Mouse (Mus musculus) midbrain, embryonic 10.5 days (tissue): ENCODE measurements around the gene Rcn1. TPM values are rescaled to one million over a fixed set of nuclear protein-coding genes. Genes with fewer than 3 reads are reported as not detected.
A peak's percentile ranks its signal among the peaks of the same experiment; 100 is the strongest.

Experiments
- DNase-seq: peaks from one replicate; pipeline ENCODE4 v3.0.0-alpha.2; 2017; ENCODE audit warnings: low spot score
- H3K27ac ChIP-seq: fragments of 300-500 bp; sonication (generic); replicated peaks from 2 replicates; pipeline ENCODE4 v1.5.1; 2016; ENCODE audit warnings: mild to moderate bottlenecking
- H3K27me3 ChIP-seq: fragments of 300-500 bp; sonication (generic); 2 replicates; pipeline ENCODE4 v1.6.1; 2016; ENCODE audit warnings: low read depth, mild to moderate bottlenecking; ENCODE audit not compliant: poor library complexity, severe bottlenecking
- H3K36me3 ChIP-seq: fragments of 300-500 bp; sonication (generic); 2 replicates; pipeline ENCODE4 v1.6.1; 2016; ENCODE audit warnings: mild to moderate bottlenecking, moderate library complexity
- H3K4me1 ChIP-seq: fragments of 300-500 bp; sonication (generic); 2 replicates; pipeline ENCODE4 v1.6.1; 2016
- H3K4me3 ChIP-seq: fragments of 300-500 bp; sonication (generic); 2 replicates; pipeline ENCODE4 v1.5.1; 2016; ENCODE audit warnings: mild to moderate bottlenecking, moderate library complexity
- H3K9me3 ChIP-seq: fragments of 300-500 bp; sonication (generic); replicated peaks from 2 replicates; pipeline ENCODE4 v1.6.1; 2016; ENCODE audit warnings: mild to moderate bottlenecking
- WGBS: fragments of 180-500 bp; shearing (Covaris S2); methylation state at CpG from one replicate; pipeline ENCODE4 v1.1.7; 2016; 5-methylcytosine and 5-hydroxymethylcytosine counted together
- polyA plus RNA-seq: library from polyadenylated mRNA; unstranded; fragments of >200 nt; fragmentation: Nextera tagmentation; extraction: Ambion mirVana; gene quantifications from 2 replicates; pipeline ENCODE4 v1.2.1, GENCODE M21; 2016

Rcn1 gene
- polyA plus RNA-seq, 1 experiment from 2014 or later = 104 TPM

DNA sequence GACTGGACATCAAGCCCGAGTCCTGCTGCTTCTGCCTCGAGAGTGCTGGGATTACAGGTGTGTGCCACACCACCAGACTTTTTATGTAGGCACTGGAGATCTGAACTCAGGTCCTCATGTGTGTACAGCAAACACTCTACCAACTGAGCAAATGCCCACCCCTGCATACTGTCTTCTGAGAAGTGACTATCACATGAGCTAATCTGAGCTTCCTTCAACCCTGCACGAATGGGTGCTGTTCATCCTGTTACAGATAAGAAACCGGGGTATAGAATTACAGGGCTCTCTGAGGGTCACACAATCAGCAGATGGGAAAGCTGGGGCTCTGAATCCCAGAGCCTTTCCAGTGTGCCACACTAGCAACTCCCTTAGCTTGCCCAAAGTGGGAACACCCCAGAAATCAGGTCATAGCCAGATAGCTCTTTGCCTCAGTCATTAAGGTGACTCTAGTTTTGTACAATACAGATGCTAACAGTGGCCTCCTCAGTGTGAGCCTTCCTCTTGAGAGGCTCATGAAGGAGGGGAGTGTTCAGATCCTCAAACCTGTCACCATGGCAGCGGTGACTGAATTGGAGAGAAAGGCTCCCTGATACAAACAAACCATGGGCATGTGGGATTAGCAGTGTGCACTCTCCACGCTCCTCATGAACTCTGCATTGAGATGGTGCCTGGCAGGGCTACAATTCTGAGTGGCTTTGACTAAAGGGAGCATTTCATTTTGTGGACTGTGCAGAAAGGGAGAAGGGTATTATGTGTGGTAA is 8.3 kb downstream of the Rcn1 start:
- Histone ChIP-seq H3K36me3 (peaks cover 95% of the 10 kb centered on the region), H3K9me3 (no peaks in the 10 kb centered on the region), H3K27me3 (no peaks in the 10 kb centered on the region), H3K27ac (no peak overlapping the region), H3K4me3 (no peak overlapping the region), H3K4me1 (peaks cover 17% of the 10 kb centered on the region)
- no peak for DNase-seq
- 78% methylated on average over 6 of the region's 6 CpGs for WGBS

- no peak for DNase-seq
- Histone ChIP-seq H3K27me3 (no peaks in the 10 kb centered on the region), H3K4me1 (peaks cover 17% of the 10 kb centered on the region), H3K36me3 (peaks cover 96% of the 10 kb centered on the region), H3K4me3 (no peak overlapping the region), H3K9me3 (no peaks in the 10 kb centered on the region), H3K27ac (no peak overlapping the region)
- WGBS = 88% methylated on average over 17 of the region's 17 CpGs
Measured at GRCm38 (mm10) chr2:105389007-105389890, 9.9 kb downstream of the Rcn1 start.

DNA sequence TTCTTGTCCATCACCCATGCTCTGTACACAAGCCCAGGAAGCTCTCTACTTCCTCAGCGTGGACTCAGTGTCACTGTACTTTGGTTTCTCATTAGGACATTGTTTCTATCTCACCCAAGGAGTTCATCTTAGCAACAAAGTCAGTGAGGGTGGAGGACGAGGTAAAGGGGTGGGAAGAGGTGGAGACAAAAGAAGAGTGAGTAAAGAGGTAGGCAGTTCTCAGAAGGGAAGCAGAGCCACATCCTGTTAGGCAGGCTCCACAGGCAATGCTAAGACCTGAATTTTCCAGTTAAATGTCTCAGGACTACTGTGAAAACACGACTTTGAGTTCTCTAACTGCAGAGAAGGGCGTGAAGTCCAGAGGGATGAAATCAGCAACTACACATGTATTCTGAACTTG is 12.7 kb downstream of the Rcn1 start:
- no peak overlapping the region for H3K4me3 ChIP-seq
- no peak for DNase-seq
- H3K27ac ChIP-seq = no peak overlapping the region
- H3K27me3 ChIP-seq = no peaks in the 10 kb centered on the region
- WGBS = 87% methylated on average over 4 of the region's 4 CpGs
- H3K36me3 ChIP-seq = peaks cover 68% of the 10 kb centered on the region
- no peaks in the 10 kb centered on the region for H3K9me3 ChIP-seq
- H3K4me1 ChIP-seq = peaks cover 11% of the 10 kb centered on the region

DNA sequence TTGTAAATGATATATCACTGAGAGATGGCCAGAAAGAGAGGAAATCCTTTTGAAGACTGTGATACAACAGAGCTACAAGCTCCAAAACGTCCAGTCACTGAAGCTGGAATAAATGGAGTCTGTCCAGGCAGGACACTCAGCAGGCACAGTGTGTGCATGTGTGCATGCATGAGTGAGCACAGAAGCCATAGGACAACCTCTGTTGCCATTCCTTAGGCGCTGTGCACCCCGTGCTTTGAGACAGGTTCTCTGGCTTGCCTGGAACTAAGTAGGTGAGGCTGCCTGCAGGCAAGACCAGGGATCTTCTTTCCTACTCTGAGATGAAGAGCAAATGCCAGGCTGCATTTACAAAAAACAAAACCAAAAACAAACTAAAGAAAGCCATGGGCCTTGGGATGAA is 14.1 kb downstream of the Rcn1 start:
- Histone ChIP-seq H3K4me1 (no peaks in the 10 kb centered on the region), H3K4me3 (no peak overlapping the region), H3K36me3 (peaks cover 54% of the 10 kb centered on the region), H3K27me3 (no peaks in the 10 kb centered on the region), H3K27ac (no peak overlapping the region), H3K9me3 (no peaks in the 10 kb centered on the region)
- DNase-seq = no peak
- WGBS = 85% methylated on average over 3 of the region's 3 CpGs

DNA sequence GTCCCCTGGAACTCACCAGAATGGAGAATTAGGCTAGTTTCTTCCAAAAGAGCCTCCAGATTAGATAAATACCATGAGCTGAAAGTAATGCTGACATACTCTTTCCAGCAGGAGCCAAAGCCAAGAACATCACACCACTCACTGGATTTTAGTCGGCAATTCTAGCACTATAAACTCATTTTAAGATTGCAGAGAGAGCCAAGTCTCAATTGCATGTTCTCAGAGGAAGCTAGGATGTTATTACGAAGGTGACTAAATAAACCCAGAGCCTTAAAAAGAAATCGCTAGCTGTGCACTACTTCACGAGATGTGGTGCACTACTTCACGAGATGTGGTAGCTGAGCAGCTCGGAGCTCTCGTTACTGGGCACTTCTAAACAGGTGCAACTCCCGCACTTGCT is 16.1 kb downstream of the Rcn1 start:
- no peak for DNase-seq
- Histone ChIP-seq H3K36me3 (peaks cover 36% of the 10 kb centered on the region), H3K27me3 (no peaks in the 10 kb centered on the region), H3K9me3 (no peaks in the 10 kb centered on the region), H3K27ac (no peak overlapping the region), H3K4me1 (no peaks in the 10 kb centered on the region), H3K4me3 (no peak overlapping the region)
- 92% methylated on average over 8 of the region's 8 CpGs for WGBS

GRCm38 (mm10) chr2:105380757-105381319 is 18.3 kb downstream of the Rcn1 start:
- no peak overlapping the region for H3K27ac ChIP-seq
- H3K4me3 ChIP-seq = no peak overlapping the region
- H3K4me1 ChIP-seq = 0 out of 2 replicates have a peak, but pooled peaks cover 4% of the 10 kb centered on the region
- no peaks in the 10 kb centered on the region for H3K27me3 ChIP-seq
- H3K9me3 ChIP-seq = no peaks in the 10 kb centered on the region
- DNase-seq = no peak
- 83% methylated on average over 3 of the region's 3 CpGs for WGBS
- H3K36me3 ChIP-seq = peaks cover 15% of the 10 kb centered on the region

DNA sequence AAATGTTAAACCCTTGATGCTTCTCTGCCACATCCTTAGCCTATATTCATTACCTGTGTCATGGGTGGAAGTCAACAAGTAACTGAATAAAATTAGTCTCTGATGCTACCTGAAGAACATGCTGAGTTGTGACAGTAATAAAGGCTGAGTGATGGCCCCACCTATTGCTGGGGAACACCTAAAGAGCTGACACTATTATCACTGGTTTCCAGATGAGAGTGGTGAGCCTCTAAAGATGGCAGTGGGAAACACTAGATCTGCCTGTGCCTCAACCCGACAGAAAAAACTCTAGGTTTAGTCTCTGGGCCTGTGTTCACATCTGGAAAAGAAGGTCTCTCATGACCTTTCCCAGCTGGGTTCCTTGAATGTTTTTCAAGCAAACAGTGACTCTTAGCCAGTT is 19.4 kb downstream of the Rcn1 start:
- Histone ChIP-seq H3K27me3 (no peaks in the 10 kb centered on the region), H3K4me3 (no peak overlapping the region), H3K36me3 (0 out of 2 replicates have a peak, but pooled peaks cover 3% of the 10 kb centered on the region), H3K4me1 (0 out of 2 replicates have a peak, but pooled peaks cover 4% of the 10 kb centered on the region), H3K9me3 (no peaks in the 10 kb centered on the region), H3K27ac (no peak overlapping the region)
- DNase-seq = no peak
- 88% methylated on average over 1 of the region's 1 CpGs for WGBS

- WGBS = 89% methylated on average over 4 of the region's 4 CpGs
- H3K36me3 ChIP-seq = no peaks in the 10 kb centered on the region
- H3K27me3 ChIP-seq = peaks cover 32% of the 10 kb centered on the region
- H3K27ac ChIP-seq = no peak overlapping the region
- H3K9me3 ChIP-seq = no peaks in the 10 kb centered on the region
- no peak overlapping the region for H3K4me3 ChIP-seq
- DNase-seq = no peak
- peaks cover 11% of the 10 kb centered on the region for H3K4me1 ChIP-seq
Measured at GRCm38 (mm10) chr2:105375705-105376104, 23.4 kb downstream of the Rcn1 start.

DNA sequence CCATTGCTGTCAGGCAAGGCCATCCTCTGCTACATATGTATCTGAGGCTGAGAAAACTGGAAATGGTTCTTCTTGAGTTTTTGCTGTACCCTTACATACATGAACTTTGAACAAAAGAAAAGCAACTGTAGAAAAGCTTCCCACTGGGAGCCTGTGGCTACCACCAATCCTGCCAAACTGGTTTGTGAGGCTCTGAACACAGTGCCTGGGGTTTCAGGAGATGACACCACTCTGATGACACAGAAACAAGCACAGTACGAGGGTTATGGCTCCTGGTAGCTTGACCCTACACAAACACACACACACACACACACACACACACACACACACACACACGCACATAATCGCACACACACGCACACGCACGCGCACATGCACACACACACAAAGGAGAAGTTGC is 23.9 kb downstream of the Rcn1 start:
- H3K36me3 ChIP-seq = no peaks in the 10 kb centered on the region
- WGBS = 97% methylated on average over 7 of the region's 7 CpGs
- H3K27me3 ChIP-seq = peaks cover 36% of the 10 kb centered on the region
- H3K9me3 ChIP-seq = no peaks in the 10 kb centered on the region
- DNase-seq = no peak
- H3K4me3 ChIP-seq = no peak overlapping the region
- H3K4me1 ChIP-seq = peaks cover 16% of the 10 kb centered on the region
- H3K27ac ChIP-seq = no peak overlapping the region

GRCm38 (mm10) chr2:105373658-105374057 is 25.5 kb downstream of the Rcn1 start:
- DNase-seq = no peak
- Histone ChIP-seq H3K27ac (no peak overlapping the region), H3K4me1 (peaks cover 18% of the 10 kb centered on the region), H3K27me3 (peaks cover 51% of the 10 kb centered on the region), H3K9me3 (no peaks in the 10 kb centered on the region), H3K36me3 (no peaks in the 10 kb centered on the region), H3K4me3 (no peak overlapping the region)
- 93% methylated on average over 11 of the region's 11 CpGs for WGBS

DNA sequence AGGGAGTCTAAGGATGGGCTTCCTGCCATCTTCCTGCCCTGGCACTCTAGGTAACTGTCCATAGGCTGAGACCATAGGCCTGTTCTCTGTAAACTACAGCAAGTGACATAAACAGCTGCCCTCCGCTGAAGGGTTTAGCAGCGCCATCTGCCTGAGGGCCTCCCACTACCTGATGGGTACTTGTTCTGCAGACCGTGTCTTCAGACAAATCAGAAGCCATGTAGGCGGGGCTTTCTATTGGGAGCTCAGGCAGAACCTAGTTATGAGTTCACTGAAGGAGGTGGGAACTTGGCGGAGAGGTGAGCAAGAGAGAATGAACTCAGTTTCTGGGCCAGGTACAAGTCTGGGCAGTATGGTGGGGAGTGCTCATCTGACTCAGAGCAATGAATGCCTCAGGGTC is 26.4 kb downstream of the Rcn1 start:
- no peak for DNase-seq
- Histone ChIP-seq H3K27ac (no peak overlapping the region), H3K4me3 (no peak overlapping the region), H3K4me1 (peaks cover 18% of the 10 kb centered on the region), H3K36me3 (no peaks in the 10 kb centered on the region), H3K27me3 (peaks cover 51% of the 10 kb centered on the region), H3K9me3 (no peaks in the 10 kb centered on the region)
- 86% methylated on average over 5 of the region's 5 CpGs for WGBS

GRCm38 (mm10) chr2:105372156-105372555 is 27.0 kb downstream of the Rcn1 start:
- DNase-seq = no peak
- H3K27me3 ChIP-seq = peaks cover 51% of the 10 kb centered on the region
- peaks cover 18% of the 10 kb centered on the region for H3K4me1 ChIP-seq
- no peaks in the 10 kb centered on the region for H3K9me3 ChIP-seq
- no peak overlapping the region for H3K4me3 ChIP-seq
- WGBS = 92% methylated on average over 6 of the region's 6 CpGs
- H3K27ac ChIP-seq = no peak overlapping the region
- H3K36me3 ChIP-seq = no peaks in the 10 kb centered on the region

DNA sequence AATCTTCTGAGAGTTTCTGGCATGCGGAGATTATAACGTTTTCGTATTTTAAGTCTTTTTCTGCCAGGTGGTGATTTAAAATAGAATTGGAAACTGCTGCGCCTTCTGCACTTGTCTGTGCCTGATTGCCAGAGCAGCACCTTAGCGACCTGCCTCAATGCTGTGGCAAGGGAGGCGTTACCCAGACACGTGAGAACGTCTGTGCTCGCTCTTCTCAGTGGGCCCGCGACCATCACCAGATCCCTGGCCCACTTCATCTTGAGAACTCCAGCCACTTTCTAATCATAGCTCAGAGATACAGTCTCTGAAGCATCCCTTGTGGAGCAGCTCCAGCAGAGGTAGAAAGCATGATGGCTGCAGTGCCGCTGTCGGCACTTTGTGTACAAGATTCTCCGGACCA is 28.4 kb downstream of the Rcn1 start:
- 33% methylated on average over 14 of the region's 14 CpGs for WGBS
- H3K36me3 ChIP-seq = no peaks in the 10 kb centered on the region
- H3K27ac ChIP-seq = no peak overlapping the region
- H3K9me3 ChIP-seq = no peaks in the 10 kb centered on the region
- peak overlapping the region; percentile 37 for H3K4me3 ChIP-seq
- no peak for DNase-seq
- H3K4me1 ChIP-seq = peaks cover 14% of the 10 kb centered on the region
- peaks cover 51% of the 10 kb centered on the region for H3K27me3 ChIP-seq
